Mouse (Mus musculus): Measurements from ENCODE around the gene Abo.
"Not testable (repeated sequence)": the region's sequence is repeated elsewhere in the genome, so short reads cannot be mapped to it uniquely, and the experiment has no call there.

- TF ChIP-seq GATA1, TAL1 (IDR thresholded peaks at IDR 0.05; ENCODE audit: low read length): not testable (repeated sequence)
These were observed 21.4 kb upstream of the Abo start for GRCm38 (mm10) chr2:26886170-26886569.

Measured in erythroblast, embryonic 14.5 days (primary cell).